Mouse (Mus musculus) v-Abl transformed pro-B cells (cell line): ENCODE data around the gene Psme1.

ENCODE experiments used
- in situ Hi-C, 2 experiments: fragments of 400-800 bp; cut with MboI; formaldehyde crosslinking; loops; one replicate each; pipeline ENCODE4 v1.15.1; 2025; ENCODE audit not compliant: unreplicated experiment in 2 of 2

The Psme1 gene

GRCm38 (mm10) chr14:55591331-55591891 lies 13.5 kb downstream of the Psme1 start, which contains the start of gene Rnf31:
Rnf31 (plus strand) TSS chr14:55591708.
- in situ Hi-C loops: no loop called here

- in situ Hi-C loops: no loop called here
Measured at GRCm38 (mm10) chr14:55592226-55592625, 14.3 kb downstream of the Psme1 start.

GRCm38 (mm10) chr14:55596036-55596690 lies 18.2 kb downstream of the Psme1 start:
- in situ Hi-C loops: no loop called here

- in situ Hi-C loops: no loop called here
Measured at GRCm38 (mm10) chr14:55598521-55599390, 20.8 kb downstream of the Psme1 start.

GRCm38 (mm10) chr14:55603271-55603632 lies 25.3 kb downstream of the Psme1 start, which contains the start of gene Irf9:
Irf9 (plus strand) TSS chr14:55603571.
- in situ Hi-C loops: no loop called here

- in situ Hi-C loops: no loop called here
Measured at GRCm38 (mm10) chr14:55603633-55604576, 26.0 kb downstream of the Psme1 start.

- in situ Hi-C loops: no loop called here
Measured at GRCm38 (mm10) chr14:55604823-55605222, 26.9 kb downstream of the Psme1 start.

GRCm38 (mm10) chr14:55605743-55606459 lies 28.0 kb downstream of the Psme1 start:
- in situ Hi-C loops: no loop called here

GRCm38 (mm10) chr14:55608339-55608738 lies 30.4 kb downstream of the Psme1 start:
- in situ Hi-C loops: no loop called here

- in situ Hi-C loops: no loop called here
Measured at GRCm38 (mm10) chr14:55613346-55613745, 35.4 kb downstream of the Psme1 start.

GRCm38 (mm10) chr14:55614565-55615178 lies 36.7 kb downstream of the Psme1 start:
- in situ Hi-C loops: no loop called here

GRCm38 (mm10) chr14:55615876-55616275 lies 38.0 kb downstream of the Psme1 start:
- in situ Hi-C loops: no loop called here

- in situ Hi-C loops: no loop called here
Measured at GRCm38 (mm10) chr14:55616844-55617243, 38.9 kb downstream of the Psme1 start.

GRCm38 (mm10) chr14:55617822-55618221 lies 39.9 kb downstream of the Psme1 start, which contains the start of gene Rec8:
Rec8 (plus strand) TSS chr14:55618037.
- in situ Hi-C loops: no loop called here

- in situ Hi-C loops: no loop called here
Measured at GRCm38 (mm10) chr14:55618486-55619195, 40.7 kb downstream of the Psme1 start.

- in situ Hi-C loops: loop anchor here (5.0 kb wide), 1 partner anchor 124 kb away; no protein-coding TSS in a partner anchor
Measured at GRCm38 (mm10) chr14:55628077-55628827, 50.3 kb downstream of the Psme1 start.

GRCm38 (mm10) chr14:55629312-55629711 lies 51.4 kb downstream of the Psme1 start:
- in situ Hi-C loops: loop anchor here (5.0 kb wide), 1 partner anchor 123 kb away; no protein-coding TSS in a partner anchor
